Mouse (Mus musculus) lung, postnatal 0 days (tissue): Measurements from ENCODE around the gene Tctn1. TPM values are rescaled to one million over a fixed set of nuclear protein-coding genes. Genes with fewer than 3 reads are reported as not detected.

Experiments used
- ATAC-seq: fragments of 200-750 bp; cut with Nextera tagmentation; 2 replicates; pipeline ENCODE4 v1.8.0; 2017; ENCODE audit warnings: moderate library complexity
- DNase-seq: peaks from one replicate; pipeline ENCODE4 v3.0.0-alpha.2; 2016; ENCODE audit warnings: low spot score
- H3K27ac ChIP-seq: fragments of 300-500 bp; sonication (generic); 2 replicates; pipeline ENCODE4 v1.5.1; 2014; ENCODE audit warnings: antibody characterized with exemption, mild to moderate bottlenecking, low read length, mixed read lengths
- H3K27me3 ChIP-seq: fragments of 300-500 bp; sonication (generic); replicated peaks from 2 replicates; pipeline ENCODE4 v1.6.1; 2014; ENCODE audit warnings: low read length, mixed read lengths; ENCODE audit not compliant: insufficient read depth
- H3K36me3 ChIP-seq: fragments of 300-500 bp; sonication (generic); 2 replicates; pipeline ENCODE4 v1.6.1; 2014; ENCODE audit warnings: low read length, mixed read lengths; ENCODE audit not compliant: insufficient read depth
- H3K4me1 ChIP-seq: fragments of 300-500 bp; sonication (generic); 2 replicates; pipeline ENCODE4 v1.6.1; 2014; ENCODE audit warnings: antibody characterized with exemption, low read depth, low read length, mixed read lengths; ENCODE audit not compliant: insufficient read depth
- H3K4me2 ChIP-seq: fragments of 300-500 bp; sonication (generic); replicated peaks from 2 replicates; pipeline ENCODE4 v1.6.1; 2014; ENCODE audit warnings: low read depth, mild to moderate bottlenecking, low read length, moderate library complexity, mixed read lengths
- H3K4me3 ChIP-seq: fragments of 300-500 bp; sonication (generic); 2 replicates; pipeline ENCODE4 v1.5.1; 2014; ENCODE audit warnings: low read depth, low read length
- H3K9ac ChIP-seq: fragments of 300-500 bp; sonication (generic); replicated peaks from 2 replicates; pipeline ENCODE4 v1.6.1; 2014; ENCODE audit warnings: low read depth, mild to moderate bottlenecking
- H3K9me3 ChIP-seq: fragments of 300-500 bp; sonication (generic); 2 replicates; pipeline ENCODE4 v1.6.1; 2016; ENCODE audit warnings: low read length, mixed read lengths
- CTCF ChIP-seq: IDR thresholded peaks from 2 replicates; pipeline ENCODE4 v1.5.1; 2016; ENCODE audit warnings: antibody characterized with exemption, mild to moderate bottlenecking
- EP300 ChIP-seq: IDR thresholded peaks from 2 replicates; pipeline ENCODE4 v1.6.1; 2016; ENCODE audit warnings: antibody characterized with exemption, mild to moderate bottlenecking, control low read depth
- WGBS: fragments of 180-500 bp; shearing (Covaris S2); extraction: QIAGEN DNeasy Blood & Tissue Kit; methylation state at CpG from one replicate; pipeline ENCODE4 v1.1.7; 2014; 5-methylcytosine and 5-hydroxymethylcytosine counted together
- polyA plus RNA-seq: library from polyadenylated mRNA; unstranded; fragments of >200 nt; fragmentation: Nextera tagmentation; extraction: Ambion mirVana; gene quantifications from 2 replicates; pipeline ENCODE4 v1.2.1, GENCODE M21; 2015

The Tctn1 gene
- 4.5 and 5.1 TPM in 2 replicates for polyA plus RNA-seq

DNA sequence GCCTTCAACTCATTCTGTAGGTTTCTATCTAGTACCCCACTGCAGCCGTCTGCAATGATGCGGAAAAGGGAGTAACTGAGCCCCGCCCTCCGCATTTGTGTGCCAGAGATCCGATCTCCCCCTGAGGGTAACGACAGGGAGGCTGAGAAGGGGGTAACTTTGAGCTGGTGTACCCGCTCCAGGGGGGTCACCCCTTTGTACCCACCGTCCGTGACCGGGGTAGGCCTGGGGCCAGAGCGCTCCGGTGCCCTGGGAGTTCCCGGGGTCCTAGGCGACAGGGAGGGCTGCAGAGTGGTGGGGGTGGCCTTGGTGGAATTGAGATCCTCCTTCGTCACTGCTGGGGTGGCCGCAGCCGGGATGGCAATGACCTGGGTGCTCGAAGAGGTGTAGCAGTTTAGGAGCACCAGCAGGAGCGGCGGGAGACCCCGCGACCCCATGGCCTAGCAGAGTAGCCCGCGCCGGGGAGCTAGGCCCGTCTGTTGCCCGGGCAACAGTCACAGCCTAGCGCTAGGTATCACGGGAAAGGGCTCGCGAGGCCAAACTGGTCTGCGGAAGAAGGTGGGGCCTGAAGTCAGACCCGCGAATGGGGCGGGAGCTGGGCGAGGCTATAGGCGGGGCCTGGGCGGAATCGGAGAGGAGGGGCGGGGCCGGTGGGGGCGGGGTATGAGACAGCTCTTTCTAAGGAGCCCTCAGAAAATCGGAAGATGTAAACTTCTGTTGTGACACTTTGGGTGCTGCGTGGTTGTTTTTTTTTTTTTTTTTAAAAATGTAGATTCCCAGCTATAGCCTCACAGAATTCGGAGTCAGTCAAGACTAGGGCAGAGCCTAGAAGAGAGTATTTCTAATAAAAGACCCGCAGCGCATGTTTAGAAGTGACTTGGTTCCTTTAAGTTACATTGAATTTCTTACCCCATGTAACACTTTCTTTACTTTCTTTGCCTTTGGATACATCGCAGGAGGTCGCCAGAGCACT, at the start of gene Tctn1:
Gene Tctn1, minus strand, starts transcription at position 528 of the 973 bp plus-strand sequence.
- DNase-seq = peak; percentile 99
- Histone ChIP-seq H3K27me3 (no peaks in the 10 kb centered on the region), H3K27ac (peak within 1 kb of the TSS; percentile 26; the same call in 1 of the 2 replicates), H3K4me1 (peaks cover 6% of the 10 kb centered on the region; the same call in 1 of the 2 replicates), H3K9ac (peak within 1 kb of the TSS; percentile 72), H3K9me3 (no peaks in the 10 kb centered on the region), H3K4me2 (peak within 1 kb of the TSS; percentile 92), H3K36me3 (no peaks in the 10 kb centered on the region), H3K4me3 (peak within 1 kb of the TSS; percentile 76)
- peak; percentile 99 for ATAC-seq
- WGBS = 1% methylated on average over 47 of the region's 49 CpGs
- TF ChIP-seq CTCF (0 out of 2 replicates have a peak, but pooled peaks have one; percentile 2), EP300 (no peak)

DNA sequence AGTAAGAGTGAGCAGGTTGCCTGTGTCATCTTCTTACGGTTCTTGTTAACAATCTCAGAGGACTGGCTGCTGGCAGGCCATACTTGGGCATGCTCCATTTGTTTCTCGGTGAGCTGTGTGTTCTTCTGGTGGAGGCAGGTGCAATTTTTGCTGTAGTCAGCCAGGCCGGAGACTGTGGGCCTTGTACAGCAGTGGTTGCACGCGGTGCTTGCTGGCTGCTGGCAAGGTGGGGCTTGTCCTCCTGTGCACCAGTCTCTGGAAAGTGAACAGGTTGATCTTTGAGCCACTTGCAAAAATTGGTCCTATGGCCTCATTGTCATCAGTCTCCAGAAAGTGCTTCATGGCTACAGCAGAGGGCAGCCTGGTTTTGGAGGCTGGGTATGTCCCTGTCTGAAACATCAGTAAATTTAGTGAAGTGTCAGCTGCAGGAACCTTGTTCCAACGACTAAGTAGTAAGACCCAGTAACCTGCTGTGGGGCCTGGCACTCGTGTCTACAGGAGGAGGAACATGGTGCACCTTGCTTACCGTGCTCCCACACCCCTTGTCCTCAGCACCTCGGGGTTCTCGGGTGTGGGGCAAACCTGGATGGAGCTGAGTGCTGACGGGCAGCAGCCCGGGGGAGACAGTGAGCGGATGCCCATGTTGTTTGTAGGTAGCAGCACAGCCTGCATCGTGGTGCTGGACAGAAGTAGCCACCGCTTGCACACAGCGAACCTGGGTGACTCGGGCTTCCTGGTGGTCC, 48.9 kb upstream of the Tctn1 start:
- ATAC-seq (no peak), DNase-seq (no peak)
- Histone ChIP-seq H3K9me3 (no peaks in the 10 kb centered on the region), H3K4me1 (no peaks in the 10 kb centered on the region), H3K36me3 (no peaks in the 10 kb centered on the region), H3K4me2 (no peak overlapping the region), H3K27me3 (no peaks in the 10 kb centered on the region), H3K4me3 (no peak overlapping the region), H3K27ac (no peak overlapping the region), H3K9ac (no peak overlapping the region)
- 86% methylated on average over 17 of the region's 17 CpGs for WGBS
- TF ChIP-seq CTCF (no peak), EP300 (no peak)

DNA sequence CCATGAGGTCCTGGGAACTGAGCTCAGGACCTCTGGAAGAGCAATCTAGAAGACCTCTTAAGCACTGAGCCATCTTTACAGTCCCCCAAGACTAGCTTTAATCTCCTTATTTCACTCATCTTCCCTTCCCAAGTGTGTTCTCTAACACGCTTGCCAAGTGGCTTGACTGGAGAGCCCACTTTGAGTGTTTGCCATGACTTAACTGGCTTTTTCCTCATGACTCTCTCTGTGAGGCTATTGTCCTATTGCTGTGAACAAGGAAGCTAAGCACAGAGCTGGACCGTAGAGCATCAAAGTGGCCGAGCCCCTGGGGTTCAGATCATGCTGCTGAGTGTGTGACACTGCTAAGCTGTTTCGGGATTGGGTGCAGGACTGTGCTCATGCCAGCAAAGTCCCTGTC, 48.1 kb upstream of the Tctn1 start:
- H3K36me3 ChIP-seq = no peaks in the 10 kb centered on the region
- WGBS = 58% methylated on average over 4 of the region's 4 CpGs
- no peak overlapping the region for H3K4me2 ChIP-seq

DNA sequence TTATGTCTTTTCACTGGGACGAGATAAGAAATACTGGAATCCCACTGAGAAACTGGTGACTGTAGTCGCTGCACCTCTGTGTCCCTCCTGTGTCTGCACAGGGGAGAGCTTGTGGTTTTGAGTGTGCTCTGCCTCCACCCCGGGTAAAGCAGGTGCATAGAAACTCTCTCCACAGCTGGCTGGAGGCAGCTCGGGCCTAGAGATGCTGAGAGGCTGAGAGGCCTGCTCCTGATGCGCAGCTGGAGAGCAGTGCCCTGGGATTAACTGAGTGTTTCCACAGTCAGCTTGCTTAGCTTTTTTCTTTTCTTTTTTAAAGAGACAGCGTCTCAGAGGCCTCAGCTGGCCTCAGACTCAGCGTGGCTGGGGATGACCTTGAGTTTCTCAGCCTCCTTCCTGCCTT, 47.4 kb upstream of the Tctn1 start:
- Histone ChIP-seq H3K27me3 (no peaks in the 10 kb centered on the region), H3K4me3 (no peak overlapping the region), H3K27ac (no peak overlapping the region), H3K4me1 (no peaks in the 10 kb centered on the region), H3K4me2 (no peak overlapping the region), H3K9me3 (no peaks in the 10 kb centered on the region), H3K36me3 (no peaks in the 10 kb centered on the region), H3K9ac (no peak overlapping the region)
- no peak for TF ChIP-seq CTCF
- no peak for TF ChIP-seq EP300
- WGBS = 60% methylated on average over 7 of the region's 7 CpGs
- DNase-seq (no peak), ATAC-seq (no peak)

More for the DNA sequence above, 48.1 kb upstream of the Tctn1 start:
- Histone ChIP-seq H3K9ac (no peak overlapping the region), H3K4me1 (no peaks in the 10 kb centered on the region), H3K27ac (no peak overlapping the region), H3K4me3 (no peak overlapping the region), H3K27me3 (no peaks in the 10 kb centered on the region), H3K9me3 (no peaks in the 10 kb centered on the region)
- no peak for TF ChIP-seq CTCF
- peak; percentile 52 for DNase-seq
- no peak for ATAC-seq

DNA sequence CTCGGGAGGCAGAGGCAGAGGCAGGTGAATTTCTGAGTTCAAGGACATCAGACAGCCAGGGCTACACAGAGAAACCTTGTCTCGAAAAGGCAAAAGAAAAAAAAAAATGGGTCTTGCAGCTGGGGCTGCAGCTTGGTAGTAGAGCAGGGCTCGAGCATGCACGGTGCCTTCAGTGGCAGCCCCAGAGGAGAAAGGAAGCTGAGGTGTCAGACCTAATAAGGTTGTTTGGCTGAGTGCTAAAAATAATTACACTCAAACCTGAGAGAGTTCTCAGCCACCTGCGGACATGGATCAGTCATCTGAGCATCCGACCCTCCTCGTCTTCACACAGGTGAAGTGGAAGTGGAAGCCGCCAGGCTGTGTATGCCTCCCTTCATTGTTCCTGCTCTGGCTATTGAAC, 46.4 kb upstream of the Tctn1 start:
- ATAC-seq (no peak), DNase-seq (no peak)
- no peak for TF ChIP-seq CTCF
- no peaks in the 10 kb centered on the region for H3K36me3 ChIP-seq
- H3K9ac ChIP-seq = no peak overlapping the region
- H3K27ac ChIP-seq = no peak overlapping the region
- H3K27me3 ChIP-seq = no peaks in the 10 kb centered on the region
- 62% methylated on average over 8 of the region's 8 CpGs for WGBS
- no peaks in the 10 kb centered on the region for H3K4me1 ChIP-seq
- H3K4me3 ChIP-seq = no peak overlapping the region
- no peaks in the 10 kb centered on the region for H3K9me3 ChIP-seq
- H3K4me2 ChIP-seq = no peak overlapping the region

DNA sequence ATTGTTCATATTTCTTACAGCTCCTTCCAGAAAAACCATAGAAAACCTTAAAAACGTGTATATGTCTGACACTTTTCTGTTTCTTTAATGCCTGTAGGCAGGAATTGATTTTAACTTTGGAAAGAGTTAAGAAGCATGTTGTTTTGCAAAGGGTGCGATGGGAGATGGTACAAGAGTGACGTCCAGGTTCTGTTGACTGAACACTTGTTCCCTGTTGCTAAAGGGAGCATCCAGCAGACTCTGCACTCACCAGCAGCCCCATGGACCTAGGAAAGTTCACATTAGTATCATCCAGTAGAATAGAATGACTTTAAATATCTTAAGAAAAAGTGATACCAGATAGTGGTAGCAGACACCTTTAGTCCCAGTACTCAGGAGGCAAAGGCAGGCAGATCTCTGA, 42.3 kb upstream of the Tctn1 start:
- Histone ChIP-seq H3K36me3 (no peaks in the 10 kb centered on the region), H3K27ac (no peak overlapping the region), H3K9me3 (no peaks in the 10 kb centered on the region), H3K4me3 (no peak overlapping the region), H3K27me3 (no peaks in the 10 kb centered on the region), H3K9ac (no peak overlapping the region), H3K4me1 (peaks cover 17% of the 10 kb centered on the region), H3K4me2 (no peak overlapping the region)
- DNase-seq = no peak
- 82% methylated on average over 3 of the region's 3 CpGs for WGBS
- ATAC-seq = no peak
- TF ChIP-seq CTCF (no peak), EP300 (no peak)
